Mouse (Mus musculus): ENCODE measurements around the gene Epha4. TPM values are rescaled to one million over a fixed set of nuclear protein-coding genes. Genes with fewer than 3 reads are reported as not detected.

Gene Epha4
- 27.9 and 36.8 TPM in 2 replicates for polyA plus RNA-seq (2015; fragmentation: Nextera tagmentation; extraction: Ambion mirVana)

- WGBS, result under 1% methylated on average over 40 of the region's 40 CpGs
Measured at GRCm38 (mm10) chr1:77514963-77515650, at the start of gene Epha4. Gene Epha4, minus strand, starts transcription at chr1:77515088.

GRCm38 (mm10) chr1:77556199-77556598 lies 41.3 kb upstream of the Epha4 start:
- no peak for ATAC-seq (ENCODE audit: low FRiP score)
- Histone ChIP-seq H3K4me1 (peaks cover 5% of the 10 kb centered on the region), H3K27ac (replicated peaks) (no peak overlapping the region), H3K27me3 (replicated peaks) (no peaks in the 10 kb centered on the region), H3K36me3 (no peaks in the 10 kb centered on the region), H3K4me2 (no peak overlapping the region), H3K9me3 (replicated peaks) (no peaks in the 10 kb centered on the region), H3K4me3 (replicated peaks) (no peak overlapping the region), H3K9ac (replicated peaks) (no peak overlapping the region)
- WGBS, result 39% methylated on average over 3 of the region's 3 CpGs

More at GRCm38 (mm10) chr1:77514963-77515650, at the start of gene Epha4:
- peak within 1 kb of the TSS; percentile 91 for H3K4me2 ChIP-seq
- H3K36me3 ChIP-seq, result no peaks in the 10 kb centered on the region
- peaks cover 53% of the 10 kb centered on the region for H3K4me1 ChIP-seq
- no peaks in the 10 kb centered on the region for H3K9me3 ChIP-seq (replicated peaks)
- peak within 1 kb of the TSS; percentile 87 for H3K27ac ChIP-seq (replicated peaks)
- H3K4me3 ChIP-seq (replicated peaks), result peak within 1 kb of the TSS; percentile 63
- ATAC-seq (ENCODE audit: low FRiP score), result peak; percentile 94
- H3K9ac ChIP-seq (replicated peaks), result peak within 1 kb of the TSS; percentile 69
- no peaks in the 10 kb centered on the region for H3K27me3 ChIP-seq (replicated peaks)

- ATAC-seq (ENCODE audit: low FRiP score), result no peak
- H3K4me1 ChIP-seq, result peaks cover 6% of the 10 kb centered on the region
- no peaks in the 10 kb centered on the region for H3K9me3 ChIP-seq (replicated peaks)
- no peak overlapping the region for H3K4me3 ChIP-seq (replicated peaks)
- no peak overlapping the region for H3K27ac ChIP-seq (replicated peaks)
- 71% methylated on average over 7 of the region's 7 CpGs for WGBS
- H3K9ac ChIP-seq (replicated peaks), result no peak overlapping the region
- H3K4me2 ChIP-seq, result no peak overlapping the region
- H3K27me3 ChIP-seq (replicated peaks), result no peaks in the 10 kb centered on the region
- H3K36me3 ChIP-seq, result no peaks in the 10 kb centered on the region
Measured at GRCm38 (mm10) chr1:77551927-77552326, 37.0 kb upstream of the Epha4 start.

- ATAC-seq (ENCODE audit: low FRiP score), result peak; percentile 74
- no peaks in the 10 kb centered on the region for H3K36me3 ChIP-seq
- no peak overlapping the region for H3K4me2 ChIP-seq
- H3K27ac ChIP-seq (replicated peaks), result no peak overlapping the region
- WGBS, result 14% methylated on average over 6 of the region's 6 CpGs
- H3K4me1 ChIP-seq, result peaks cover 14% of the 10 kb centered on the region
- no peak overlapping the region for H3K4me3 ChIP-seq (replicated peaks)
- no peaks in the 10 kb centered on the region for H3K27me3 ChIP-seq (replicated peaks)
- no peaks in the 10 kb centered on the region for H3K9me3 ChIP-seq (replicated peaks)
- no peak overlapping the region for H3K9ac ChIP-seq (replicated peaks)
Measured at GRCm38 (mm10) chr1:77545722-77546121, 30.8 kb upstream of the Epha4 start.

GRCm38 (mm10) chr1:77545035-77545434 lies 30.1 kb upstream of the Epha4 start:
- Histone ChIP-seq H3K36me3 (no peaks in the 10 kb centered on the region), H3K4me2 (no peak overlapping the region), H3K9ac (replicated peaks) (no peak overlapping the region), H3K4me3 (replicated peaks) (no peak overlapping the region), H3K27me3 (replicated peaks) (no peaks in the 10 kb centered on the region), H3K27ac (replicated peaks) (no peak overlapping the region), H3K4me1 (peaks cover 14% of the 10 kb centered on the region), H3K9me3 (replicated peaks) (no peaks in the 10 kb centered on the region)
- whole genome bisulfite sequencing, result 84% methylated on average over 1 of the region's 1 CpGs
- no peak for ATAC-seq (ENCODE audit: low FRiP score)

GRCm38 (mm10) chr1:77544279-77544678 lies 29.4 kb upstream of the Epha4 start:
- 39% methylated on average over 3 of the region's 3 CpGs for WGBS
- Histone ChIP-seq H3K9me3 (replicated peaks) (no peaks in the 10 kb centered on the region), H3K27me3 (replicated peaks) (no peaks in the 10 kb centered on the region)

GRCm38 (mm10) chr1:77539945-77540344 lies 25.1 kb upstream of the Epha4 start:
- Histone ChIP-seq H3K4me1 (no peaks in the 10 kb centered on the region), H3K4me3 (replicated peaks) (no peak overlapping the region), H3K36me3 (no peaks in the 10 kb centered on the region), H3K27ac (replicated peaks) (no peak overlapping the region), H3K9ac (replicated peaks) (no peak overlapping the region), H3K9me3 (replicated peaks) (no peaks in the 10 kb centered on the region), H3K4me2 (no peak overlapping the region), H3K27me3 (replicated peaks) (no peaks in the 10 kb centered on the region)
- no peak for ATAC-seq (ENCODE audit: low FRiP score)
- WGBS, result 59% methylated on average over 12 of the region's 12 CpGs

More at GRCm38 (mm10) chr1:77544279-77544678, 29.4 kb upstream of the Epha4 start:
- no peak for ATAC-seq (ENCODE audit: low FRiP score)
- H3K9ac ChIP-seq (replicated peaks), result no peak overlapping the region
- H3K27ac ChIP-seq (replicated peaks), result no peak overlapping the region
- no peaks in the 10 kb centered on the region for H3K36me3 ChIP-seq
- H3K4me2 ChIP-seq, result no peak overlapping the region
- H3K4me3 ChIP-seq (replicated peaks), result no peak overlapping the region
- peaks cover 14% of the 10 kb centered on the region for H3K4me1 ChIP-seq

GRCm38 (mm10) chr1:77538559-77538958 lies 23.7 kb upstream of the Epha4 start:
- H3K27me3 ChIP-seq (replicated peaks), result no peaks in the 10 kb centered on the region
- no peak for ATAC-seq (ENCODE audit: low FRiP score)
- H3K4me3 ChIP-seq (replicated peaks), result no peak overlapping the region
- H3K9ac ChIP-seq (replicated peaks), result no peak overlapping the region
- no peak overlapping the region for H3K4me2 ChIP-seq
- no peaks in the 10 kb centered on the region for H3K4me1 ChIP-seq
- H3K27ac ChIP-seq (replicated peaks), result no peak overlapping the region
- no peaks in the 10 kb centered on the region for H3K36me3 ChIP-seq
- H3K9me3 ChIP-seq (replicated peaks), result no peaks in the 10 kb centered on the region
- WGBS, result 62% methylated on average over 2 of the region's 2 CpGs

GRCm38 (mm10) chr1:77535905-77536304 lies 21.0 kb upstream of the Epha4 start:
- WGBS, result 84% methylated on average over 5 of the region's 5 CpGs
- no peak overlapping the region for H3K27ac ChIP-seq (replicated peaks)
- ATAC-seq (ENCODE audit: low FRiP score), result no peak

GRCm38 (mm10) chr1:77532576-77533183 lies 17.8 kb upstream of the Epha4 start:
- Histone ChIP-seq H3K27ac (replicated peaks) (no peak overlapping the region), H3K27me3 (replicated peaks) (no peaks in the 10 kb centered on the region), H3K9me3 (replicated peaks) (no peaks in the 10 kb centered on the region), H3K4me2 (peak overlapping the region; percentile 22), H3K9ac (replicated peaks) (no peak overlapping the region), H3K4me3 (replicated peaks) (no peak overlapping the region), H3K36me3 (no peaks in the 10 kb centered on the region), H3K4me1 (peaks cover 11% of the 10 kb centered on the region)
- 18% methylated on average over 6 of the region's 6 CpGs for WGBS
- peak; percentile 55; the same call in 1 of the 2 replicates for ATAC-seq (ENCODE audit: low FRiP score)

More at GRCm38 (mm10) chr1:77535905-77536304, 21.0 kb upstream of the Epha4 start:
- H3K4me1 ChIP-seq, result peaks cover 11% of the 10 kb centered on the region
- no peaks in the 10 kb centered on the region for H3K27me3 ChIP-seq (replicated peaks)
- H3K4me2 ChIP-seq, result no peak overlapping the region
- H3K36me3 ChIP-seq, result no peaks in the 10 kb centered on the region
- H3K9ac ChIP-seq (replicated peaks), result no peak overlapping the region
- H3K4me3 ChIP-seq (replicated peaks), result no peak overlapping the region
- no peaks in the 10 kb centered on the region for H3K9me3 ChIP-seq (replicated peaks)

GRCm38 (mm10) chr1:77531934-77532575 lies 17.2 kb upstream of the Epha4 start:
- no peaks in the 10 kb centered on the region for H3K36me3 ChIP-seq
- WGBS, result 26% methylated on average over 5 of the region's 5 CpGs
- H3K9me3 ChIP-seq (replicated peaks), result no peaks in the 10 kb centered on the region
- H3K27me3 ChIP-seq (replicated peaks), result no peaks in the 10 kb centered on the region
- H3K4me1 ChIP-seq, result peaks cover 11% of the 10 kb centered on the region
- no peak overlapping the region for H3K9ac ChIP-seq (replicated peaks)
- no peak overlapping the region for H3K4me3 ChIP-seq (replicated peaks)
- peak; percentile 82 for ATAC-seq (ENCODE audit: low FRiP score)
- H3K27ac ChIP-seq (replicated peaks), result no peak overlapping the region; the same call in 1 of the 2 replicates
- H3K4me2 ChIP-seq, result peak overlapping the region; percentile 22; the same call in 1 of the 2 replicates

GRCm38 (mm10) chr1:77525082-77525481 lies 10.2 kb upstream of the Epha4 start:
- ATAC-seq (ENCODE audit: low FRiP score), result no peak

More at GRCm38 (mm10) chr1:77525082-77525481, 10.2 kb upstream of the Epha4 start:
- no peak overlapping the region for H3K4me3 ChIP-seq (replicated peaks)
- H3K36me3 ChIP-seq, result no peaks in the 10 kb centered on the region
- 84% methylated on average over 8 of the region's 8 CpGs for WGBS
- peaks cover 9% of the 10 kb centered on the region for H3K4me1 ChIP-seq
- H3K9me3 ChIP-seq (replicated peaks), result no peaks in the 10 kb centered on the region
- no peaks in the 10 kb centered on the region for H3K27me3 ChIP-seq (replicated peaks)
- H3K4me2 ChIP-seq, result no peak overlapping the region
- H3K27ac ChIP-seq (replicated peaks), result no peak overlapping the region
- H3K9ac ChIP-seq (replicated peaks), result no peak overlapping the region
